Mouse (Mus musculus): ENCODE measurements around the gene Nck2.

- TF ChIP-seq POLR2A (IDR thresholded peaks at IDR 0.05; ENCODE audit: low read depth, low read length) (no peak), CTCF (conservative IDR thresholded peaks at IDR 0.05; ENCODE audit: insufficient read depth, insufficient read length, low read depth, low read length) (no peak)
Observed at GRCm38 (mm10) chr1:43542339-43542738, 98.0 kb downstream of the Nck2 start.

Measured in kidney, adult 2 months (tissue).